Mouse (Mus musculus) embryonic facial prominence, embryonic 13.5 days (tissue): ENCODE measurements around the gene Osgep. TPM values are rescaled to one million over a fixed set of nuclear protein-coding genes. Genes with fewer than 3 reads are reported as not detected.
"Not testable (repeated sequence)": the region's sequence is repeated elsewhere in the genome, so short reads cannot be mapped to it uniquely, and the experiment has no call there.

Experiments used
- ATAC-seq: fragments of 200-750 bp; cut with Nextera tagmentation; 2 replicates; pipeline ENCODE4 v1.8.0; 2017; ENCODE audit warnings: low read depth; ENCODE audit not compliant: insufficient number of reproducible peaks, insufficient read depth, low FRiP score, low TSS enrichment
- H3K27ac ChIP-seq: fragments of 300-500 bp; sonication (generic); 2 replicates; pipeline ENCODE4 v1.5.1; 2015; ENCODE audit warnings: moderate library complexity, mild to moderate bottlenecking, inconsistent platforms
- H3K27me3 ChIP-seq: fragments of 300-500 bp; sonication (generic); 2 replicates; pipeline ENCODE4 v1.6.1; 2015; ENCODE audit warnings: mild to moderate bottlenecking, inconsistent platforms
- H3K36me3 ChIP-seq: fragments of 300-500 bp; sonication (generic); 2 replicates; pipeline ENCODE4 v1.6.1; 2015; ENCODE audit warnings: mild to moderate bottlenecking, inconsistent platforms
- H3K4me1 ChIP-seq: fragments of 300-500 bp; sonication (generic); 2 replicates; pipeline ENCODE4 v1.6.1; 2015; ENCODE audit warnings: inconsistent platforms
- H3K4me2 ChIP-seq: fragments of 300-500 bp; sonication (generic); 2 replicates; pipeline ENCODE4 v1.6.1; 2015; ENCODE audit warnings: moderate library complexity, mild to moderate bottlenecking, inconsistent platforms
- H3K4me3 ChIP-seq: fragments of 300-500 bp; sonication (generic); 2 replicates; pipeline ENCODE4 v1.5.1; 2015; ENCODE audit warnings: mild to moderate bottlenecking, inconsistent platforms
- H3K9ac ChIP-seq: fragments of 300-500 bp; sonication (generic); 2 replicates; pipeline ENCODE4 v1.6.1; 2015; ENCODE audit warnings: mild to moderate bottlenecking, inconsistent platforms
- H3K9me3 ChIP-seq: fragments of 300-500 bp; sonication (generic); 2 replicates; pipeline ENCODE4 v1.6.1; 2016; ENCODE audit warnings: inconsistent platforms
- WGBS: fragments of 180-500 bp; shearing (Covaris S2); methylation state at CpG from one replicate; pipeline ENCODE4 v1.1.7; 2015; ENCODE audit warnings: mixed read lengths; 5-methylcytosine and 5-hydroxymethylcytosine counted together
- polyA plus RNA-seq: library from polyadenylated mRNA; unstranded; fragments of >200 nt; fragmentation: Nextera tagmentation; extraction: Ambion mirVana; gene quantifications from 2 replicates; pipeline ENCODE4 v1.2.1, GENCODE M21; 2015

The Osgep gene
- polyA plus RNA-seq, 1 experiment from 2014 or later: 182 TPM

GRCm38 (mm10) chr14:50870805-50871143 lies 53.9 kb downstream of the Osgep start:
- peak overlapping the region; percentile 64 for H3K4me2 ChIP-seq
- H3K4me3 ChIP-seq: peak overlapping the region; percentile 49
- peak overlapping the region; percentile 73 for H3K9ac ChIP-seq
- H3K4me1 ChIP-seq: peaks cover 5% of the 10 kb centered on the region; the same call in 1 of the 2 replicates
- ATAC-seq: no peak
- no peaks in the 10 kb centered on the region for H3K27me3 ChIP-seq
- H3K9me3 ChIP-seq: no peaks in the 10 kb centered on the region
- 23% methylated on average over 5 of the region's 5 CpGs for WGBS
- H3K36me3 ChIP-seq: no peaks in the 10 kb centered on the region; the same call in 1 of the 2 replicates
- H3K27ac ChIP-seq: 0 out of 2 replicates have a peak overlapping the region, but pooled peaks have one; percentile 58

- peak within 1 kb of the TSS; percentile 64 for H3K4me2 ChIP-seq
- H3K27ac ChIP-seq: peak within 1 kb of the TSS; percentile 58
- H3K36me3 ChIP-seq: no peaks in the 10 kb centered on the region; the same call in 1 of the 2 replicates
- peak within 1 kb of the TSS; percentile 49 for H3K4me3 ChIP-seq
- ATAC-seq: peak; percentile 85
- H3K4me1 ChIP-seq: peaks cover 5% of the 10 kb centered on the region; the same call in 1 of the 2 replicates
- 6% methylated on average over 32 of the region's 32 CpGs for WGBS
- no peaks in the 10 kb centered on the region for H3K27me3 ChIP-seq
- peak within 1 kb of the TSS; percentile 73 for H3K9ac ChIP-seq
- H3K9me3 ChIP-seq: no peaks in the 10 kb centered on the region
These were observed 54.5 kb downstream of the Osgep start, which contains the start of gene Tep1 for GRCm38 (mm10) chr14:50869889-50870804. TSS of gene Tep1 (minus strand) at chr14:50870560.

- Histone ChIP-seq H3K4me1 (peaks cover 5% of the 10 kb centered on the region; the same call in 1 of the 2 replicates), H3K9ac (no peak overlapping the region), H3K9me3 (no peaks in the 10 kb centered on the region), H3K4me3 (no peak overlapping the region), H3K27me3 (no peaks in the 10 kb centered on the region), H3K36me3 (no peaks in the 10 kb centered on the region; the same call in 1 of the 2 replicates), H3K27ac (no peak overlapping the region), H3K4me2 (no peak overlapping the region)
- no peak for ATAC-seq
- WGBS: 87% methylated on average over 5 of the region's 5 CpGs
These were observed 56.0 kb downstream of the Osgep start for GRCm38 (mm10) chr14:50868656-50869055.

- no peak overlapping the region for H3K27ac ChIP-seq
- H3K4me1 ChIP-seq: peaks cover 5% of the 10 kb centered on the region; the same call in 1 of the 2 replicates
- H3K36me3 ChIP-seq: no peaks in the 10 kb centered on the region; the same call in 1 of the 2 replicates
- WGBS: 80% methylated on average over 4 of the region's 4 CpGs
- no peaks in the 10 kb centered on the region for H3K9me3 ChIP-seq
- no peak overlapping the region for H3K4me2 ChIP-seq
- H3K9ac ChIP-seq: no peak overlapping the region
- no peak overlapping the region for H3K4me3 ChIP-seq
- H3K27me3 ChIP-seq: no peaks in the 10 kb centered on the region
- no peak for ATAC-seq
These were observed 56.5 kb downstream of the Osgep start for GRCm38 (mm10) chr14:50868211-50868610.

GRCm38 (mm10) chr14:50866966-50867365 lies 57.7 kb downstream of the Osgep start:
- 92% methylated on average over 3 of the region's 3 CpGs for WGBS
- no peak overlapping the region for H3K27ac ChIP-seq

GRCm38 (mm10) chr14:50865005-50865404 lies 59.7 kb downstream of the Osgep start:
- H3K4me3 ChIP-seq, H3K27me3 ChIP-seq, H3K4me2 ChIP-seq, ATAC-seq, H3K27ac ChIP-seq, H3K9me3 ChIP-seq, H3K9ac ChIP-seq, H3K4me1 ChIP-seq: not testable (repeated sequence)
- peaks cover 12% of the 10 kb centered on the region; the same call in 1 of the 2 replicates for H3K36me3 ChIP-seq

More at GRCm38 (mm10) chr14:50866966-50867365, 57.7 kb downstream of the Osgep start:
- no peak overlapping the region for H3K4me2 ChIP-seq
- H3K9ac ChIP-seq: no peak overlapping the region
- H3K36me3 ChIP-seq: peaks cover 7% of the 10 kb centered on the region; the same call in 1 of the 2 replicates
- peaks cover 5% of the 10 kb centered on the region; the same call in 1 of the 2 replicates for H3K4me1 ChIP-seq
- ATAC-seq: no peak
- H3K4me3 ChIP-seq: no peak overlapping the region
- no peaks in the 10 kb centered on the region for H3K9me3 ChIP-seq
- H3K27me3 ChIP-seq: no peaks in the 10 kb centered on the region

- peaks cover 20% of the 10 kb centered on the region for H3K36me3 ChIP-seq
- H3K4me1 ChIP-seq: no peaks in the 10 kb centered on the region
- H3K4me3 ChIP-seq: no peak overlapping the region
- no peak for ATAC-seq
- WGBS: 86% methylated on average over 10 of the region's 10 CpGs
- H3K27ac ChIP-seq: no peak overlapping the region
- no peak overlapping the region for H3K4me2 ChIP-seq
- H3K9me3 ChIP-seq: no peaks in the 10 kb centered on the region
- no peaks in the 10 kb centered on the region for H3K27me3 ChIP-seq
- H3K9ac ChIP-seq: no peak overlapping the region
These were observed 62.1 kb downstream of the Osgep start for GRCm38 (mm10) chr14:50862641-50863040.

Other genes starting within 250 kb of the Osgep start
- not detected in 2 replicates for gene Olfr747, start 231.7 kb downstream of the Osgep start, polyA plus RNA-seq
- gene Olfr748, start 217.5 kb downstream of the Osgep start, polyA plus RNA-seq: not detected in 2 replicates
- gene Olfr749, start 179.8 kb downstream of the Osgep start, polyA plus RNA-seq: not detected in 2 replicates
- 87.1 and 89.4 TPM in 2 replicates for gene Ttc5, start 139.4 kb downstream of the Osgep start, polyA plus RNA-seq
- not detected in 2 replicates for gene Ccnb1ip1, start 117.2 kb downstream of the Osgep start, polyA plus RNA-seq
- gene Parp2, start 117.1 kb downstream of the Osgep start, polyA plus RNA-seq: 72.4 and 78.7 TPM in 2 replicates
- 4.4 and 5.3 TPM in 2 replicates for gene Tep1, start 54.3 kb downstream of the Osgep start, polyA plus RNA-seq
- 0.37 and 0.50 TPM in 2 replicates for gene Klhl33, start 27.4 kb downstream of the Osgep start, polyA plus RNA-seq
- gene Apex1, start 75 bp upstream of the Osgep start, polyA plus RNA-seq: 263 and 305 TPM in 2 replicates
- gene Pip4p1, start 6.0 kb upstream of the Osgep start, polyA plus RNA-seq: 55.6 and 56.9 TPM in 2 replicates
- gene Pnp, start 6.2 kb upstream of the Osgep start, polyA plus RNA-seq: 49.3 and 49.7 TPM in 2 replicates
- 3.1 TPM in 1 of 2 replicates, not detected in the other for gene Gm49342, start 19.6 kb upstream of the Osgep start, polyA plus RNA-seq
- 0.39 and 0.65 TPM in 2 replicates for gene Pnp2, start 31.1 kb upstream of the Osgep start, polyA plus RNA-seq
- gene Rnase10, start 82.9 kb upstream of the Osgep start, polyA plus RNA-seq: 0.18 and 0.29 TPM in 2 replicates
- not detected in 2 replicates for gene Rnase9, start 117.0 kb upstream of the Osgep start, polyA plus RNA-seq
- gene Rnase11, start 125.3 kb upstream of the Osgep start, polyA plus RNA-seq: not detected in 2 replicates
- gene Rnase12, start 132.8 kb upstream of the Osgep start, polyA plus RNA-seq: not detected in 2 replicates
- gene Olfr750, start 149.5 kb upstream of the Osgep start, polyA plus RNA-seq: not detected in 2 replicates
- gene Rnase4, start 166.2 kb upstream of the Osgep start, polyA plus RNA-seq: 27.4 and 27.6 TPM in 2 replicates
- gene Ang, start 166.3 kb upstream of the Osgep start, polyA plus RNA-seq: 4.6 and 5.7 TPM in 2 replicates
- gene Eddm3b, start 189.5 kb upstream of the Osgep start, polyA plus RNA-seq: not detected in 2 replicates
- 0.50 and 0.56 TPM in 2 replicates for gene Rnase6, start 199.0 kb upstream of the Osgep start, polyA plus RNA-seq
- 0.28 TPM in 1 of 2 replicates, not detected in the other for gene Rnase1, start 221.9 kb upstream of the Osgep start, polyA plus RNA-seq
- gene Rnase2b, start 237.4 kb upstream of the Osgep start, polyA plus RNA-seq: not detected in 2 replicates